Mouse (Mus musculus) lung, postnatal 4 days (tissue): Measurements from ENCODE around the gene Btbd35f21.
"Not testable (repeated sequence)": the region's sequence is repeated elsewhere in the genome, so short reads cannot be mapped to it uniquely, and the experiment has no call there.

Source experiments
- DNase-seq, 2 experiments: peaks; one replicate each; pipeline ENCODE4 v3.0.0; 2021

Btbd35f21 gene

GRCm38 (mm10) chrX:32725809-32726208 lies at the start of gene Btbd35f21:
Gene Btbd35f21, plus strand, starts transcription at chrX:32726109.
- DNase-seq, result not testable (repeated sequence)
